Mouse (Mus musculus) right cerebral cortex, postnatal 4 days (tissue): Measurements from ENCODE around the gene Ino80d.
"Not testable (repeated sequence)": the region's sequence is repeated elsewhere in the genome, so short reads cannot be mapped to it uniquely, and the experiment has no call there.

Source experiments
- DNase-seq: peaks from one replicate; pipeline ENCODE4 v3.0.0-alpha.2; 2022

The Ino80d gene

DNA sequence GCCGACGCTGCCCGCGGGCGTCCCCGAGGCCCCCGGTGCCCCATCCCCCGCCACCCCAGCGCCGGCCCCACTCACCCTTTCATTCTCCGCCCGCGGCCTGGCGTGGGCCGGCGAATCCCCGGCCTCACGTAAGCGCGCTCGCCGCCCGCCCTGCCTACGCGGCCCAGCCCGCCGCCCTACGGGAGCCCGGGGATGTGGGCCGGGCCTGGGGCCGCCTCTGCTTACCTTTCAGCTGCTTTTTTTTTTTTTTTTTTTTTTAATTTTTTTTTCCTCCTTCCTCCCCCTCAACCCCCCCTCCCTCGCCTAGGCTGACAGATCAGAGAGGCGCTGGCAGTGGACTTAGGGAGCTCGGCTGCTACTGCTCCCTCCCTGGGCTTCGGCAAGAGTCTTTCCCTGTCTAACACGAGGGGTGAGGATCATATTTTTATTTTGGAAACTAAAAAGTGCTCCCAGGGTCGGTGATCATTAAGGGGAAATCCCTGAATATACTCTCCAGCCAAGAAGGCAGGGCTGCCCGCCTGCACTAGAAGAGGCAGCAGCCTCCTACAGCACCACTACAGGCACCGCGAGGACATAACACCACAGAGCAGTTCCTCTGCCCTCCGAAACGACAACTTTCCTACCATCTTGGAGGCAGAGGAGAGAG is at the start of gene Ino80d:
Gene Ino80d (minus strand): TSS at position 532 of the 646 bp plus-strand sequence.
- peak; percentile 70 for DNase-seq

GRCm38 (mm10) chr1:63140231-63140630 is 25.8 kb upstream of the Ino80d start:
- no peak for DNase-seq

DNA sequence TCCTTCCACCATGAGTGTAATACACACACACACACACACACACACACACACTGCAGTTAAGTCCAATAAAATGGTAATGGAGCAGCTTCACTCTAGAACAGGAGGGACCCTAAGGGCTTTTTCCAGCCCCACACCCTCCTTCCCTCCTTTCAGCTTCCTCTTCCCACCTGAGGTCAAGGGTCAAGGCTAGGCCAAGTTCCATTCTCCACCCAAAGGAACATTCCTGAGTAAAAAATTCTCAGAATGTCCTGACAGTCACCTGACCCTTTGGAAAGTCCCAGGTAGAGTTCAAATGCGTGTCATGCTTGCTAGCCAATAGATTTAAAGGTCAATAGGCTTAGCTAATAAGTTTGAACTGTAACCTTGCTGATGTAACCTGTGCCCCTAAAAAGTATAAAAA is 24.1 kb upstream of the Ino80d start:
- not testable (repeated sequence) for DNase-seq

DNA sequence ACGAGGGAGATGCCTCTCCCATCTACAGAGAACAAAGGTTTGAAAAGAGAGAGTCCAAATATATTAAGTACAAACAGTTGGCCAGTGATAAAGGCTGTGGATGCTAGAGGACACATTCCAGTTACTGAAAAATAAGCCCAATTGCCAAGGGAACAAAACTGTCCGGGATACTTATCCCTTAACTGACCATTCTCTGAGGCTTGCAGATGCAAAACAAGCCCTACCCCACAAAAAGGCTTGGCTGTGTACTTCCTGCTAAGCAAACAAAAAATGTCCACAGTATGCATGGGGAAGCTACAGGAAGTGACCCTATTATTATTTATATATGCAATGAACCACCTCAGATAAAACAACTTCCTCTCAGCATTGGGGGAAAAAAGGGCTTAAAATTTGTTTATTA is 23.5 kb upstream of the Ino80d start:
- DNase-seq: no peak

DNA sequence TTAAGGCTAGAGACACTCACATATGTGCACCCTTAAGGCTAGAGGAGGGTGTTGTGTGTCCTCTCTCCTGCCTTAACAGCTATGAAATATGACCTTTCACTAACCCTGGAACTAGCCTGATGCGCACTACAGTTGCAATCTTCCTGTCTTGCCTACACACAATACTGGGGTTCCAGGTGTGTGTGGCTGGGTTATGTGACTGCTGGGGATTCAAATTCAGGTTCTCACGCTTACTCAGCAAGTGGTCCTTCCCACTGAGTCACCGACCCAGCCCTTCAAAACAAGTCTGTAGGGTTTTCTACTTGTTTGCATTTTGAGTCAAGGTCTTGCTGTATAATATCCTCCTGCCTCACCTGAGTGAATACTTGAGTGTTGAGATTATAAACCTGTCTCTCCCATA is 20.1 kb upstream of the Ino80d start:
- no peak for DNase-seq

DNA sequence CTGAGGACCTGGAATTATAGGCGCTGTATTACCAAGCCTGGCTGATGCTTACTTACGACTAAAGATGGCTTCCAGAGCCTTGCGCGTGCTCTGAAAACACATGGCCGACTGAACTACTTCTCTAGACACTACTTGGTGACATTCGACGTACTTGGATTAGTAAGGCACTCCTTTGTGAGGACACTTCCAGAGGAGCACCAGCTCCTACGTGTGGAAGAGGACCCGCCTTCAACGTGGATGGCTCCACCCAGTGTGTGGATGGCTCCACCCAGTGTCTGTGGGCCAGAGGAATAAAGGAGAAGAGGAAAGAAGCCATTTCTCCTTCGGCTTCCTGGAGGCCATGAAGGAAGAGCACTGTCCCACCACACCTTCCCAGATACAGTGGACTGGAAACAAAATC is 17.3 kb upstream of the Ino80d start:
- no peak for DNase-seq

DNA sequence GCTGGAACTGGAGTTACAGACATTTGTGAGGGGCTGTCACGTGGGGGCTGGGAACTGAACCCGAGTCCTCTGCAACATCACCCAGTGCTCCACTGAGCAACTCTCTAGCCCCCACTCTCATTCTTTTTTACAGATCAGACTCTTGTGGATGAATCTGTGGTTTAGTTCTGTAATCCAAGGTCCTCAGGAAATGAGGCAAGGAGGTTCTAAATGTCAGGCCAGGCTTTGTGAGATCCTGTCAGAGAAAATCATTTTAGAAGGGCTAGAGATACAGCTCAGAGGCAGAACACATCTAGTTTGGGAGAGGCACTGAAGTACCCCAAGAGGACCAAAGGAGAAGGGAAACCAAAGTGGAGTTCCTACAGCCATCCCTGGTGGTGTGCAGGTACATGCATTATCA is 16.4 kb upstream of the Ino80d start:
- DNase-seq: no peak

DNA sequence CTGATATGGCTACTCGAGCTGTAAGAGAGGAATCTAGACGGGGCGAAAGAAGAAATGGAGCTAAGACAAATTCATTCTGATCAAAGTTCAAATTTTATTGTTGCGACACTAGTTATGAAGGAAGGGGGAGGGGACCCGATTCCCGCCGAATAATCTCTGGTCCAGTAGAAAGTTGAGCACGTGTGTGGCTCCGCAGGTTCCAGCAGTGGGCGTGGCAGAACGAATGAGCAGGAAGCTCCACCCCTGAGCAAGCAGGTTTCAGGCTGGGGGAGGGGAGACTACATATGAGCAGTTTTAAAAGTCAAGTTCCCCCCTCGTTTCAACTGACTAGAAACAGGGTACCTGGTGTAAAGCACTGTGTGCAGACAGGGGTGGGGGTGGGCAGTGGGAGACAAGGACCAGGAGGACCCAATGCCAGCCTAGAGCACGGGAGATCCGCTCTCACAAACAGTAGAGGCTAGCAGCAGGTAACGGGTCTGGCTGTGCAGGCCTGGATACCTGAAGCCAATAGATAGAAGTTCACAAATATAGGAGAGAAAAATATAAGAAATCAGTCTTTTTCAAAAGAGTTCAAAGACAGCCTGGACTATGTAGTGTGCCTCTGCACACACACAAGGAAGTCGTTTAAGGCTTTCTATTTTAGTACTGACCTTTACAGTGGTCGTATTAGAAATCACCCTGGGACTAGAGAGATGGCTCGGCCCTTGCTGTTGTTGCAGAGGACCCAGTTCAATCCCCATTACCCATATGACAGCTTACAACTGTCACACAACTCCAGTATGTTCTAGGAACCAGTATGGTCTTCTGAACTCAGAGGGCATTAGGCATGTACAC is 15.6 kb upstream of the Ino80d start:
- DNase-seq: no peak

DNA sequence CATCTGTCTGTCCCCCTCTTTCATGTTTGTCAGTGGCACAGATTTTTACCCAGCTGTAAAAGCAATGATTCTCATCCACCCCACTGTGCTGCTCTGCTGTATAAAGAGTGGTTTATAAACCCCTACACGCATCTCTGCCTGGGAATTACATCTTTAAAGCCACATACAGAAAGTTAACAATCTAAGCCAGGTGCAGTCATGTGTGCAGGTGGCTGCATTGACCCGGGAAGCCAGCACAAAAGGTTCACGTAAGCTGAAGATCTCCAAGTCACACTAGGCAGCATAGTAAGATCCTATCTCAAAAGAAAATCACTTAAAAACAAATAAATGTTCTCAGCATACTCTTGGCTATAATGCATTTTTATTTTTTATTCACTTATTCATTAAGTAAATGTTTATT is 14.8 kb upstream of the Ino80d start:
- no peak for DNase-seq

DNA sequence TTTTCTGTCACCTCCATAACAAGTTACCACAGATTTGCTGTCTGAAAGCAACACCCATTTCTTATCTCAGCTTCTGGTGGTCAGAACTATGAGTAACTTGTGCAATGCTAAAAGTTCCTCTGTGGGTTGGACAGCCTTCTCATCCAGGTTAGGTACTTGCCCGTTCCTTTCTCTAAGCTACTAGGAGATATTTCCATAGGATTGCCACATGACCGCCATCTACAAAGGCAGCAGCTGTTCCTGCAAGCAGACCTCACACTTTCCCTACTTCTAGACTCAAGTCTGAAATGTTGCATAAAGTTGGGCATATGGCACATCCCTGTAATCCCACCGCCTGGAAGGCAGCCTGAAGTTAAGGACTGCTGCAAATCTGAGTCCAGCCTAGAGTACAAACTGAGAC is 11.7 kb upstream of the Ino80d start:
- no peak for DNase-seq

DNA sequence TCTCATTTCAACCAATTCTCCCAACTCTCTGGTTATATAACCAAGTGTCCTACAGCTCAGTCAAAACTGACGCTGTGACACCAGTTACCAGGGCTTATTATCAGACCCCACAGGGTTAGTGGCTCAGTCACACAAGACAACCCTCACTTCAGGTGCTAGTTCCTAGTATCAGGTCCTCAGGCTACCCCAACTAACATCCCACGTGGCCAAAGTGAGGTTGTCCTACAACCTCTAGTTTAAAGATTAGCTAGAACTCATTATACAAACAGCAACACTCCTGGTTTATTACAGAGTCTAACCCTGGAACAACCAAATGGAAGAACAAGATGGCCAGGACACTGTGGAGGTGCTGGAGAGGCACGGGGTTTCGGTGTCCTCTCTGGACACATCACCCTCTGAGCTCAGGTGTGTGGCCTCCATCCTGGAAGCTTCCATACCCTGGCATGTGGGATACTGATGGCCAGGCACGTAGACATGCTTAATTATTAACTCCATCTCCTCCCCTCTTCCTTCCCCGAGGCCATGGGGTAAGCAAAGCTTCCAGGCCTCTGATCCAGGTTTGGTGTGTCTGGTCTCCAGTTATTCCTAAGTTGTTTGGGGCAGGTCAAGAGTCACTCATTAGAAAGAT is 9.5 kb upstream of the Ino80d start:
- DNase-seq: no peak

DNA sequence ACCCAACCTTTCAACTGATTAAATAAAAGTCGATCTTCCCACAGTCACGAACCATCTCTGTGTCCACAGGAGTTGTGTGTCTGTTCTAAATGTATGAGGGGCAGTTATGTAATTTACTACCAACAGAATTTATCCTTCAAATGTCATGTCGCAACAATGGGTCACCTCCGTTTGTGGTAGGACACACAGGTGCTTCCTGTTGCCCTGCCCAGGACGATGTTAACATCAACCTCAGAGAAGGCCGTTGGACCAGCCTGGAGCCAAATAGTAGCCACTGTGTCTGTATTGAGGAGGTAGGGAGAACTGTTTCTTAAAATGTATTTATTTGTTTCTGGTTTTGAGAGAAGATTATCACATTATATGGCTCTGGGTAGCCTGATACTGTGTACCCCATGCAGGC is 7.5 kb upstream of the Ino80d start:
- no peak for DNase-seq

DNA sequence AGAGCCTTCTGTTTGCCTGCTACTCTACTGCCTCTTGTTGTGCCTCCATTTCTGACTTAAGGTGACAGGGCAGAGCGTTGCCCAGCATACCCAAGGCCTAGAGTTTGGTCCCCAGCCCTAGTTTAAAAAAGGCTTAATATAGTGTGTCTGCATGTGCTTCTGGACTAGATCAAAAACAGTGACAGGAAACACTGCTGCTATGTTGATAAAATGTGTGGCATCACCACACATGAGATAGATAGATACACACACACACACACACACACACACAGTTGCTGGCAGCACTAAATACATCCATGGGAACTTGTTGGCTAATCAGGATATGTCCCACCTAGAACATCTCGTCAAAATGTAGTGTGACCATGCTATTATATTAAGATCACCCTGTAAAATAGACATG is 5.9 kb upstream of the Ino80d start:
- DNase-seq: no peak

DNA sequence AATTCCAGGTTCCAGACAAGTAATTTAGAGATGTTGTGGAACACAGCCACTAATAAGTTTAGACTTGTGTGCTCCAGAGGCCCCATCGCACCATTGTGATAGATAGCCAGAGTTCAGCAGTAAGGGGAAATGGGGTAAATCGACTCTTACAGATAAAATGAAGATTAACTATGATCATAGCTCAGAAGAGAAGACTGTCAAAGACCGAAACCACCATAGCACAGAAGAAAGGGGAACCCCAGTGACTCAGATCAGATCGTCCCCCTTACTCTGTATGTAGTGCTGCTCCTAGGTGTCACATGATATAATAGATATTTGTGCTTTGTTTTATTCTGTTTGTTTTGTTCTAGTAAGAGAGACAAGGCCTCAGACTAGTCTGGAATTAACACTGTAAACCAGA is 5.2 kb upstream of the Ino80d start:
- no peak for DNase-seq

DNA sequence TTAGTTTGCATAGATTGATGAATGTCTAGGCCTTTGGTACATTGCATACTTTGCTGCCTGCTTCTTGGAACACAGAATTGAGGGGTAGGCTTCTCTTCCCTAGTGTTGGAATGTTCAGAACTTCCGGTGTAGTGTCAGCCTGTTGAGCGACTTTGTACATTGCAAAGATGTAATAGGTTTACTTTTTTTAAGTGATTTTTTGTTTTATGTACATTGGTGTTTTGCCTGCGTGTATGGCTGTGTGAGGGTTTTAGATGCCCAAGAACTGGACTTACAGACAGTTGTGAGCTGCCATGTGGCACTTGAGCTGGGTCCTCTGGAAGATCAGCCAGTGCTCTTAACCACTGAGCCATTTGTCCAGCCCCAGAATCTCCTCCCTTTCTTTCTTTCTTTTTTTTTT is 1.1 kb upstream of the Ino80d start:
- DNase-seq: no peak

GRCm38 (mm10) chr1:63115096-63115495 is 629 bp upstream of the Ino80d start:
- no peak for DNase-seq

GRCm38 (mm10) chr1:63113274-63114135 is 962 bp downstream of the Ino80d start:
- DNase-seq: peak; percentile 61

DNA sequence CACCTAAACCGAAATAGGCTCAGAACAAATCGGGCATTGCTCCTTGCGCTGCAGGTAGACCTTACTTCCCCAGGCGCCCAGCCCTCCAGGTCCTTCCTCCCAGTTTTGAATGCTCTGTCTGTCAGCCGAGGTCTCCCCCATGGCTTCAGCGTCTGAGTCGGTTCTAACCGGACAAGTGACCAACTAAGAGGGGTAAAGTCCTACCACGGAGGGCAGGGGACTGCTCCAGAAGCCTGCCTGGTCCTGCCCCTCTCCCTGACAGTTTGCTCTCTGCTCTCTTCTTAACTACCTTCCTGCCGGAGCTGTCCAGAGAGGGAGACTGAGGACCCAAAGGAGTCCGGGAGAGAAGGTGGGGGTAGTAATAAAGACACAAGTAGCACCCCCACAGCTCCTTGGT is 1.6 kb downstream of the Ino80d start:
- DNase-seq: peak; percentile 17

- DNase-seq: no peak
Observed at GRCm38 (mm10) chr1:63112151-63112864, 2.2 kb downstream of the Ino80d start.

GRCm38 (mm10) chr1:63110536-63111285 is 3.8 kb downstream of the Ino80d start:
- peak; percentile 30 for DNase-seq

DNA sequence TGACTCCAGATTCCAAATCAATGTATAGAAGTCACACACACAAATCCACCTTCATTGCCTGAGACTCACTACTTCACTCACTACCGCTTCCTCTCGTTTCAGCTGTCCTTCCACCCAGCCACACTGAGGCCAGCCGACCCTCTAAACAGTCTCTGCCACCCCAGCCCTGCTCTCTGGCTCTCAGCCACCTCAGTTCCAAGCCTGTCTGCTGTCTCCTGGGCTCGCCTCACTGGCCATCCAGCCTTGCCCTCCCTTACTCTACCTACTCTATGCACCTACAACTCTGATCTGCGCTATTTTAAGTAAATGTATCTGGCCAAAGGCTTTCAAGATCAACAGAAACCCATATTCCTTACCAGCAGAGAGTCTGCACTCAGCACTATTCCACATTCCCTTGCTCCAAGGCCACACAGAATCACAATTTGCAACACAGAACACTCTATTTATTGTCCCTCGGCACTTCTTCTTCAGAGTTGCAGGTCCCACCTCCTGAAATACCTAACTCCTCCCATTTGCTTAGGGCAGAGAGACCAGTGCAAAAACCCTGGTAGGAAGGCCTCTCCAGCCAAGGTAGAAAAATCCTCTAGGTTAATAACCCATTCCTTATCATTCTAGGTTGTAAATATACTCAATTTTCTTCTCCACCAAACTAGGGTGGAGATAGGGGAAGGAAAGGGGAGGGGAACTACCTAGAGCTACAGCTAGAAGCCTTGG is 6.7 kb downstream of the Ino80d start:
- no peak for DNase-seq
